1 mouse cellular context compared by ENCODE assay signal in the genomic region with DNA sequence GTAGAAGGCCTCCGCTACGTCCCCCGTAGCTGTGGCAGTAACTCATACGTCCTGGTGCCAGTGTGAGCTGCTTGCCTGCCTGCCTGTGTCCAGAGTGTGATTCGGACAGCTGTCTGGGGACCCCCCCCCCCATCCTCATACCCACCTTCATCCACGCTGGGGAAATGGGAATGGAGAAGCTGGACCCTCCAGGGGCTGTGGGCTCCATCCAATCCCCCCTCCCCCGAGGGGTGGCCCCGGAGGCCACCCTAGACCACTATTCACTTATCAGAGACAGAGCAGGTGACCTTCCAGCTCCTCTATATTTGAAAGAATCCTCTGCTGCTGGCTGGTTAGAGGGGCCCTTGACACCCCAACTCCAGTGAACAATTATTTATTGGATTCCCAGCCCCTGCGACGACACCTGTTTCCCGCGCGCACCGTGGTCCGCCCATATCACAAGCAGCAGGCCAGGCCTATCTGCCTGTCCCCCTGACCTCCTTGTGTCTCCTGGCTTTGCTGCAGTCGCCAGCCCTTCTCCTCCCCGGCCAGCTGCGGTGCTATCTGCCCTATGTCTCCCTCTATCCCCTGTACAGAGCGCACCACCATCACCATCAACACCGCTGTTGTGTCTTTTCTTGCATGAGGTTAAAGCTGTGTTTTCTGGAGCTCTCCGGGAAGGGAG.
TF ChIP-seq lines count a peak whose summit lies in the region.

No protein-coding gene starts in this region.

TF ChIP-seq in CH12.LX, 34 proteins besides CTCF, POLR2A, EP300 and RAD21:
- TF ChIP-seq MYC (IDR thresholded peaks at IDR 0.05; ENCODE audit: low read depth, low read length), result no peak
- no peak for TF ChIP-seq ETS1 (conservative IDR thresholded peaks at IDR 0.05; ENCODE audit: low read depth, low read length)
- peak; percentile 19; the same call in 1 of the 2 replicates for TF ChIP-seq HCFC1 (IDR thresholded peaks at IDR 0.05; ENCODE audit: low read depth, low read length)
- peak; percentile 40; the same call in 1 of the 2 replicates for TF ChIP-seq TCF12 (IDR thresholded peaks at IDR 0.05; ENCODE audit: low read depth, low read length)
- no peak for TF ChIP-seq TBP (conservative IDR thresholded peaks at IDR 0.05; ENCODE audit: low read depth, low read length)
- no peak for TF ChIP-seq KAT2A (IDR thresholded peaks at IDR 0.05; ENCODE audit: insufficient replicate concordance, low read length)
- no peak for TF ChIP-seq MXI1 (IDR thresholded peaks at IDR 0.05; ENCODE audit: low read depth, low read length)
- no peak for TF ChIP-seq POLR2AphosphoS2 (IDR thresholded peaks at IDR 0.05; ENCODE audit: low read depth, low read length)
- TF ChIP-seq ZNF384 (IDR thresholded peaks at IDR 0.05; ENCODE audit: low read depth, low read length), result no peak
- no peak; the same call in 1 of the 2 replicates for TF ChIP-seq CHD1 (IDR thresholded peaks at IDR 0.05; ENCODE audit: low read depth, low read length)
- TF ChIP-seq UBTF (IDR thresholded peaks at IDR 0.05; ENCODE audit: low read depth, low read length), result no peak
- no peak for TF ChIP-seq CHD2 (IDR thresholded peaks at IDR 0.05; ENCODE audit: low read length)
- TF ChIP-seq JUND (conservative IDR thresholded peaks at IDR 0.05; ENCODE audit: low read depth, low read length), result no peak
- TF ChIP-seq BHLHE40 (IDR thresholded peaks at IDR 0.05; ENCODE audit: low read depth, low read length), result no peak
- TF ChIP-seq SMC3 (IDR thresholded peaks at IDR 0.05; ENCODE audit: low read depth, low read length), result no peak
- no peak for TF ChIP-seq MAX (IDR thresholded peaks at IDR 0.05; ENCODE audit: low read length)
- no peak for TF ChIP-seq MEF2A (IDR thresholded peaks at IDR 0.05; ENCODE audit: borderline replicate concordance, low read depth, low read length)
- peak; percentile 40; the same call in 1 of the 2 replicates for TF ChIP-seq NELFE (IDR thresholded peaks at IDR 0.05; ENCODE audit: low read depth, low read length)
- no peak for TF ChIP-seq E2F4 (IDR thresholded peaks at IDR 0.05; ENCODE audit: insufficient replicate concordance, low read depth, low read length)
- TF ChIP-seq ZC3H11A (IDR thresholded peaks at IDR 0.05; ENCODE audit: low read depth, low read length), result no peak
- no peak for TF ChIP-seq MAFK (IDR thresholded peaks at IDR 0.05; ENCODE audit: insufficient replicate concordance, low read length)
- TF ChIP-seq ZMIZ1 (IDR thresholded peaks at IDR 0.05; ENCODE audit: low read depth, low read length), result no peak; the same call in 1 of the 2 replicates
- TF ChIP-seq JUN (IDR thresholded peaks at IDR 0.05; ENCODE audit: insufficient read depth, low read depth, low read length), result no peak
- TF ChIP-seq IRF4 (IDR thresholded peaks at IDR 0.05; ENCODE audit: low read depth, low read length), result no peak; the same call in 1 of the 2 replicates
